Mouse (Mus musculus): Measurements from ENCODE around the gene Pik3r5.

Gene Pik3r5

GRCm38 (mm10) chr11:68521352-68521751 is 89.4 kb downstream of the Pik3r5 start:
- no peak for DNase-seq (ENCODE audit: low read depth, low spot score)

- DNase-seq (ENCODE audit: low read depth, low spot score) = no peak
Observed at GRCm38 (mm10) chr11:68526441-68526840, 94.5 kb downstream of the Pik3r5 start.

GRCm38 (mm10) chr11:68531066-68531806 is 99.3 kb downstream of the Pik3r5 start:
- DNase-seq (ENCODE audit: low read depth, low spot score) = no peak

- DNase-seq (ENCODE audit: low read depth, low spot score) = no peak
Observed at GRCm38 (mm10) chr11:68531941-68532535, 100.1 kb downstream of the Pik3r5 start.

GRCm38 (mm10) chr11:68532773-68533172 is 100.9 kb downstream of the Pik3r5 start:
- DNase-seq (ENCODE audit: low read depth, low spot score) = no peak

GRCm38 (mm10) chr11:68533971-68534475 is 102.1 kb downstream of the Pik3r5 start:
- DNase-seq (ENCODE audit: low read depth, low spot score) = no peak

GRCm38 (mm10) chr11:68536026-68536425 is 104.1 kb downstream of the Pik3r5 start:
- DNase-seq (ENCODE audit: low read depth, low spot score) = no peak

- DNase-seq (ENCODE audit: low read depth, low spot score) = no peak
Observed at GRCm38 (mm10) chr11:68536465-68536864, 104.5 kb downstream of the Pik3r5 start.

- no peak for DNase-seq (ENCODE audit: low read depth, low spot score)
Observed at GRCm38 (mm10) chr11:68539621-68540020, 107.7 kb downstream of the Pik3r5 start.

- DNase-seq (ENCODE audit: low read depth, low spot score) = no peak
Observed at GRCm38 (mm10) chr11:68544554-68544953, 112.6 kb downstream of the Pik3r5 start.

- no peak for DNase-seq (ENCODE audit: low read depth, low spot score)
Observed at GRCm38 (mm10) chr11:68545172-68545571, 113.3 kb downstream of the Pik3r5 start.

GRCm38 (mm10) chr11:68545682-68546222 is 113.8 kb downstream of the Pik3r5 start:
- no peak for DNase-seq (ENCODE audit: low read depth, low spot score)

Data from embryo, embryonic 11.5 days (tissue).